Mouse (Mus musculus): ENCODE measurements around the gene Gm21985. TPM values are rescaled to one million over a fixed set of nuclear protein-coding genes. Genes with fewer than 3 reads are reported as not detected.
"Not testable (repeated sequence)": the region's sequence is repeated elsewhere in the genome, so short reads cannot be mapped to it uniquely, and the experiment has no call there.

Gene Gm21985
- total RNA-seq, 1 experiment from 2014 or later, result not detected

- ATAC-seq (ENCODE audit: extremely low read depth, insufficient number of reproducible peaks, low FRiP score, poor library complexity, severe bottlenecking), result no peak
Measured at GRCm38 (mm10) chr2:112369941-112370340, 103.8 kb downstream of the Gm21985 start.

GRCm38 (mm10) chr2:112373141-112373540, 107.0 kb downstream of the Gm21985 start:
- no peak for ATAC-seq (ENCODE audit: extremely low read depth, insufficient number of reproducible peaks, low FRiP score, poor library complexity, severe bottlenecking)

- ATAC-seq (ENCODE audit: extremely low read depth, insufficient number of reproducible peaks, low FRiP score, poor library complexity, severe bottlenecking), result no peak
Measured at GRCm38 (mm10) chr2:112374610-112375009, 108.5 kb downstream of the Gm21985 start.

GRCm38 (mm10) chr2:112378973-112379898, 113.1 kb downstream of the Gm21985 start, which contains the start of gene Katnbl1:
Gene Katnbl1, plus strand, starts transcription at chr2:112379211.
- peak; percentile 96 for ATAC-seq (ENCODE audit: extremely low read depth, insufficient number of reproducible peaks, low FRiP score, poor library complexity, severe bottlenecking)

- no peak for ATAC-seq (ENCODE audit: extremely low read depth, insufficient number of reproducible peaks, low FRiP score, poor library complexity, severe bottlenecking)
Measured at GRCm38 (mm10) chr2:112380131-112380530, 114.0 kb downstream of the Gm21985 start.

GRCm38 (mm10) chr2:112381219-112381618, 115.1 kb downstream of the Gm21985 start:
- no peak for ATAC-seq (ENCODE audit: extremely low read depth, insufficient number of reproducible peaks, low FRiP score, poor library complexity, severe bottlenecking)

GRCm38 (mm10) chr2:112390843-112391242, 124.7 kb downstream of the Gm21985 start:
- no peak for ATAC-seq (ENCODE audit: extremely low read depth, insufficient number of reproducible peaks, low FRiP score, poor library complexity, severe bottlenecking)

- ATAC-seq (ENCODE audit: extremely low read depth, insufficient number of reproducible peaks, low FRiP score, poor library complexity, severe bottlenecking), result no peak
Measured at GRCm38 (mm10) chr2:112391346-112392000, 125.4 kb downstream of the Gm21985 start.

GRCm38 (mm10) chr2:112392689-112393088, 126.6 kb downstream of the Gm21985 start:
- no peak for ATAC-seq (ENCODE audit: extremely low read depth, insufficient number of reproducible peaks, low FRiP score, poor library complexity, severe bottlenecking)

- ATAC-seq (ENCODE audit: extremely low read depth, insufficient number of reproducible peaks, low FRiP score, poor library complexity, severe bottlenecking), result no peak
Measured at GRCm38 (mm10) chr2:112393958-112394357, 127.8 kb downstream of the Gm21985 start.

- no peak for ATAC-seq (ENCODE audit: extremely low read depth, insufficient number of reproducible peaks, low FRiP score, poor library complexity, severe bottlenecking)
Measured at GRCm38 (mm10) chr2:112396649-112397048, 130.5 kb downstream of the Gm21985 start.

GRCm38 (mm10) chr2:112407030-112407429, 140.9 kb downstream of the Gm21985 start:
- ATAC-seq (ENCODE audit: extremely low read depth, insufficient number of reproducible peaks, low FRiP score, poor library complexity, severe bottlenecking), result no peak

GRCm38 (mm10) chr2:112425308-112425707, 159.2 kb downstream of the Gm21985 start:
- ATAC-seq (ENCODE audit: extremely low read depth, insufficient number of reproducible peaks, low FRiP score, poor library complexity, severe bottlenecking), result no peak

GRCm38 (mm10) chr2:112428534-112428933, 162.4 kb downstream of the Gm21985 start:
- not testable (repeated sequence) for ATAC-seq (ENCODE audit: extremely low read depth, insufficient number of reproducible peaks, low FRiP score, poor library complexity, severe bottlenecking)

GRCm38 (mm10) chr2:112429665-112430064, 163.6 kb downstream of the Gm21985 start:
- no peak for ATAC-seq (ENCODE audit: extremely low read depth, insufficient number of reproducible peaks, low FRiP score, poor library complexity, severe bottlenecking)

GRCm38 (mm10) chr2:112430403-112430802, 164.3 kb downstream of the Gm21985 start:
- no peak for ATAC-seq (ENCODE audit: extremely low read depth, insufficient number of reproducible peaks, low FRiP score, poor library complexity, severe bottlenecking)

GRCm38 (mm10) chr2:112432523-112432922, 166.4 kb downstream of the Gm21985 start:
- ATAC-seq (ENCODE audit: extremely low read depth, insufficient number of reproducible peaks, low FRiP score, poor library complexity, severe bottlenecking), result no peak

- no peak for ATAC-seq (ENCODE audit: extremely low read depth, insufficient number of reproducible peaks, low FRiP score, poor library complexity, severe bottlenecking)
Measured at GRCm38 (mm10) chr2:112433359-112433758, 167.2 kb downstream of the Gm21985 start.

- ATAC-seq (ENCODE audit: extremely low read depth, insufficient number of reproducible peaks, low FRiP score, poor library complexity, severe bottlenecking), result no peak
Measured at GRCm38 (mm10) chr2:112436292-112436691, 170.2 kb downstream of the Gm21985 start.

GRCm38 (mm10) chr2:112437589-112437988, 171.5 kb downstream of the Gm21985 start:
- ATAC-seq (ENCODE audit: extremely low read depth, insufficient number of reproducible peaks, low FRiP score, poor library complexity, severe bottlenecking), result peak; percentile 86

All from neutrophil, adult 5-6 weeks (primary cell).